Mouse (Mus musculus) c-Kit-positive CD71-negative TER-119-negative erythroid progenitor cells, embryonic 14.5 days (primary cell): ENCODE measurements around the gene Ddx5.
"Not testable (repeated sequence)": the region's sequence is repeated elsewhere in the genome, so short reads cannot be mapped to it uniquely, and the experiment has no call there.

Experiments used
- DNase-seq: peaks from one replicate; pipeline ENCODE4 v3.0.0-alpha.2; 2013; ENCODE audit warnings: low read depth

Gene Ddx5

GRCm38 (mm10) chr11:106762139-106762799 lies 26.7 kb downstream of the Ddx5 start:
- DNase-seq = no peak

GRCm38 (mm10) chr11:106760511-106760910 lies 28.5 kb downstream of the Ddx5 start:
- DNase-seq = no peak

- DNase-seq = no peak
These were observed 30.0 kb downstream of the Ddx5 start for GRCm38 (mm10) chr11:106759028-106759427.

- no peak for DNase-seq
These were observed 33.4 kb downstream of the Ddx5 start for GRCm38 (mm10) chr11:106755583-106755982.

DNA sequence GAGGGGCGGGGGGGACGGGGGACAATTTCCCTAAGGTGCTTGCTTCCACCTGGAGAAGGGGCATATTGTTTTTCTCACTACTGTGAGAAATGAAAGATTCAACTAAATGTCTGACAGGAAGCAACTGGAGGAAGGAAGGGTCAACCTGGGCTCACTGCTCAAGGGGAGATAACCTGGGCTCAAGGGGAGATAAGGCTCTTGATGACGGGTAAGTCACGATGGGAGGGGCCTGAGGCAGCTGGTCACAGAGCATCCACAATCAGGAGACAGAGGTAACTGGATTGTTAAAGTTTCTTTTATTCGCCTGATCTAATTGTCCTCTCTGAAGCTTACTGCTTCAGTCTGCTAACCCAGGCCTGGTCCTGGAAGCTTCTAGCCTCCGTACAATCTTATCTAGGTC lies 35.7 kb downstream of the Ddx5 start:
- DNase-seq = no peak

- DNase-seq = no peak
These were observed 36.9 kb downstream of the Ddx5 start for GRCm38 (mm10) chr11:106752103-106752502.

GRCm38 (mm10) chr11:106751039-106752018 lies 37.7 kb downstream of the Ddx5 start, which contains the start of gene Milr1:
Gene Milr1 (plus strand): TSS chr11:106751226.
- no peak for DNase-seq

DNA sequence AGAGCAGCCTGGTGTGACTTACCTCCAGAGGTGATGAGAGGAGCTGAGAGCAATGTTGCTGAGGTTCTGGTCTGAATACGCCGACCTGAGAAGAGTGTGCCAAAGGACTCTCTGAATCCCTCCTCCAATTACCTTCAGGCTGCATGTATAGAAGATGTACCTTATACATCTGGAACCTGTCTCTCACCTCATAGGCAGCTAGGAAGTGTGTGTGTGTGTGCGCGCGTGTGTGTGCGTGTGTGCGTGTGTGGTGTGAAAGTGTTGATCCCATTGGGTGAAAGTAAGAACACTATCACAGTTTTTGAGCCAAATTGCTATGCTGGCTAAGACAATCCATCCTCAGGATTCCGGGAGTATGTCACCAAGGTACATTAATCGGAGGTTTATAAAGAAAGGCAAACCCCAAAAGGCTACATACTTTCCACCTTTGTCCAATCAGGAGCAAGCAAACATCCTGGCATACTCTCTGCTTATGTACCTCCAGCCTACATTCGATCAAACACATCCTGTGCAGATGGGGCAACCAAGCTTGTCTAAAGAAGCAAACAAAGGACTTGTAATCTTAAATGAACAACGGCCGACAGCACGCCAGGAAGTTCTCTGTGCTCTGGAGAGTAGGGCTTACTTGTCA lies 38.7 kb downstream of the Ddx5 start, which contains the start of gene Pecam1:
Gene Pecam1 (minus strand): TSS at position 508 of the 631 bp plus-strand sequence.
- DNase-seq = no peak

DNA sequence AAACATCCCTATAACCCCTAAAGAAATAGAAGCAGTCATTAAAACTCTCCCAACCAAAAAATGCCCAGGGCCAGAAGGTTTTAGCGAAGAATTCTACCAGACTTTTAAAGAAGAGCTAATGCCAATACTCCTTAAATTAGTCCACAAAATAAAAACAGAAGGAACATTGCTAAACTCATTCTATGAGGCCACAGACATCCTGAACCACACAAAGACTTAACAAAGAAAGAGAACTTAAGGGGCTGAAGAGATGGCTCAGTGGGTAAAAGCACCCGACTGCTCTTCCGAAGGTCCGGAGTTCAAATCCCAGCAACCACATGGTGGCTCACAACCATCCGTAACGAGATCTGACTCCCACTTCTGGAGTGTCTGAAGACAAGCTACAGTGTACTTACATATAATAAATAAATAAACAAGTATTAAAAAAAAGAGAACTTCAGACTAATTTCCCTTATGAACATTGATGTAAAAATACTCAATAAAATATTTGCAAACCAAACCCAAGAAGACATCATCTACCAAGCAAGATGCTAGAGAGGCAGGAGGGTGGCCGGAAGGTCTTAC lies 39.3 kb downstream of the Ddx5 start:
- not testable (repeated sequence) for DNase-seq

DNA sequence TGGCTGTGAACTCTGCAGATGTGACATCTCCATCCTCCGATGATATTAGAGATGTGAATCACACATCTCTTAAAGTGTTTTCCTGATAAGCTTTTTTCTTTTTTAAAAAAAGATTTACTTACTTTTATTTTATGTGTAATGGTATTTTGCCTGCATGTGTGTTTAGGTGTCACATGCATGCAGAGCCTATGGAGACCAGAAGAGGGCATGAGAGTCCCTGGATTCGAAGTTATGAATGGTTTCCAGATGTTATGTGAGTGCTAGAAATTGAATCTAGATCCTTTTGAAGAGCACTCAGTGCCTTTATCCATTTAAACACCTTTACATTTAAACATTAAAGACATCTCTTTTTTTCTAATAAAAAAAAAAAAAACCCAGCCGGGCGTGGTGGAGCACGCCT lies 44.0 kb downstream of the Ddx5 start:
- DNase-seq = no peak

- DNase-seq = no peak
These were observed 46.6 kb downstream of the Ddx5 start for GRCm38 (mm10) chr11:106742388-106742841.

- no peak for DNase-seq
These were observed 47.2 kb downstream of the Ddx5 start for GRCm38 (mm10) chr11:106741826-106742225.

DNA sequence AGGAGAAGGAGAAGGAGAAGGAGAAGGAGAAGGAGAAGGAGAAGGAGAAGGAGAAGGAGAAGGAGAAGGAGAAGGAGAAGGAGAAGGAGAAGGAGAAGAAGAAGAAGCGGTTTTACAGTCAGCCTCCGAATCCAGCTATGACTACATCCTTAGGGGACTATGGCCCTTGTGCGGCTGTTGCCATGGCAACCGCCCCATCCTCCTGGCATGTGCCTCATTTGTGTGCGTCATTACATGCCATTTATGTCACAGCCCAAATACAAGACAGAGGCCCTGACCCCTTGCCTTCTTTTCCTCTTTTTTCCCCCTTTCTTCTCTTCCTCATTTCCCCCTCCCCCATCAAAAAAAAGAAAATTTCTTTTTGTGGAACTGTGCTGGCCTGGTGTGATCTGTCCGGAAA lies 47.8 kb downstream of the Ddx5 start:
- no peak for DNase-seq

DNA sequence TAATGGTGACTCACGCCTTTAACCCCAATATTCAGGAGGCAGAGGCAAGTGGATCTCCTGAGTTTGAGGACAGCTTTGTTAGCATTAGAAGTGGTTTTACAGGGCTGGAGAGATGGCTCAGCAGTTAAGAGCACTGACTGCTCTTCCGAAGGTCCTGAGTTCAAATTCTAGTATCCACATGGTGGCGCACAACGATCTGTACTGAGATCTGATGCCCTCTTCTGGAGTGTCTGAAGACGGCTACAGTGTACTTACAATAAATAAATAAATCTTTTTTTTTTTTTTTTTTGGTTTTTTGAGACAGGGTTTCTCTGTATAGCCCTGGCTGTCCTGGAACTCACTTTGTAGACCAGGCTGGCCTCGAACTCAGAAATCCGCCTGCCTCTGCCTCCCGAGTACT lies 48.3 kb downstream of the Ddx5 start:
- not testable (repeated sequence) for DNase-seq

DNA sequence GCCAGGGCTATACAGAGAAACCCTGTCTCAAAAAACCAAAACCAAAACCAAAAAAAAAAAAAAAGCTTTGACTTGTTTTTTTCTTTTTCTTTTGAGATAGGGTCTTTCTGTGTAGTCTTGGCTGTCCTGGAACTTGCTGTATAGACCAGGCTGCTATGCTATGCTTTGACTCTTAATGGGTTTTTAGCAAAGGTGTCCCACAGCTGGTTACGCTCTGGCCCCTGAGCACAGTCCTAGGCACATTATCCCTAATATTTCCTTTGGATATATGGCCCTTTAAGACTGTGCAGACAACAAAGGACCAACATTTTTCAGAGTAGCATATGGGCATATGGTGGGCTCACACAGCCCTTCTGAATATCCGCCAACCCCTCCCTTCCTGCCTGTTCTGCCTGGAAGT lies 49.9 kb downstream of the Ddx5 start:
- no peak for DNase-seq

DNA sequence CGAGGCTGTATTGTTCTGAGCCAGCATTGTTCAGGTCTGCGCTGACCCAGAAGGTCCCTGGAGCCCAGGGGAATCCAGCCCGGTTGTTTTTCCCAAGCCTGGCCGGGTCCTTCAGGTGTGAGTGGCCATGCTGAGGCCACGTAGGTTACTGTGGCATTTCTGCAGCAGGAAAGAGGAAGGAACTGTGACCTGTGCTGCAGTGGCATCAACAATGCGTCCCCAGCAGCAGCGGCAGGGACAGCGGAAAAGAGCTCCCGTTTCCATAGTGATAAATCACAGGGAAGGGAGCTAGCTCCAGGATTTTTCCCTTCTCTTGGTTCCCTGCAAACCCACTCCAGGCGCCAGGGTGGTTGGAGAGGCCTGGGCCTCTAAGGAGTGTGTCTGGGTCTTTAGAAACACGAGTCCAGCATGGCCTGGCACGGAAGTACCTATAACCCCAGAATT lies 51.8 kb downstream of the Ddx5 start:
- no peak for DNase-seq

- DNase-seq = no peak
These were observed 52.4 kb downstream of the Ddx5 start for GRCm38 (mm10) chr11:106736614-106737013.

GRCm38 (mm10) chr11:106730714-106731113 lies 58.3 kb downstream of the Ddx5 start:
- no peak for DNase-seq
